Mouse (Mus musculus) stomach, postnatal 0 days (tissue): ENCODE measurements around the gene Fntb. TPM values are rescaled to one million over a fixed set of nuclear protein-coding genes. Genes with fewer than 3 reads are reported as not detected.

Experiments used
- ATAC-seq: fragments of 200-750 bp; cut with Nextera tagmentation; 2 replicates; pipeline ENCODE4 v1.8.0; 2017; ENCODE audit not compliant: low FRiP score, low TSS enrichment
- DNase-seq: peaks from one replicate; pipeline ENCODE4 v3.0.0-alpha.2; 2016; ENCODE audit warnings: low spot score
- H3K27ac ChIP-seq: fragments of 300-500 bp; sonication (generic); replicated peaks from 2 replicates; pipeline ENCODE4 v1.5.1; 2014; ENCODE audit warnings: mild to moderate bottlenecking, control low read depth
- H3K27me3 ChIP-seq: fragments of 300-500 bp; sonication (generic); 2 replicates; pipeline ENCODE4 v1.6.1; 2014; ENCODE audit warnings: low read length; ENCODE audit not compliant: control insufficient read depth, insufficient read depth
- H3K36me3 ChIP-seq: fragments of 300-500 bp; sonication (generic); 2 replicates; pipeline ENCODE4 v1.6.1; 2014; ENCODE audit warnings: low read length, mixed read lengths; ENCODE audit not compliant: control insufficient read depth, insufficient read depth
- H3K4me1 ChIP-seq: fragments of 300-500 bp; sonication (generic); replicated peaks from 2 replicates; pipeline ENCODE4 v1.6.1; 2014; ENCODE audit warnings: antibody characterized with exemption; ENCODE audit not compliant: control insufficient read depth, insufficient read depth
- H3K4me2 ChIP-seq: fragments of 300-500 bp; sonication (generic); replicated peaks from 2 replicates; pipeline ENCODE4 v1.6.1; 2014; ENCODE audit warnings: low read depth, mild to moderate bottlenecking, control low read depth, moderate library complexity
- H3K4me3 ChIP-seq: fragments of 300-500 bp; sonication (generic); 2 replicates; pipeline ENCODE4 v1.5.1; 2014; ENCODE audit warnings: low read depth, low read length, control low read depth
- H3K9ac ChIP-seq: fragments of 300-500 bp; sonication (generic); 2 replicates; pipeline ENCODE4 v1.6.1; 2014; ENCODE audit warnings: mild to moderate bottlenecking, low read length, control low read depth, mixed read lengths
- H3K9me3 ChIP-seq: fragments of 300-500 bp; sonication (generic); 2 replicates; pipeline ENCODE4 v1.6.1; 2016; ENCODE audit warnings: low read length; ENCODE audit not compliant: control insufficient read depth
- CTCF ChIP-seq: IDR thresholded peaks from 2 replicates; pipeline ENCODE4 v1.5.1; 2016; ENCODE audit warnings: antibody characterized with exemption, low read depth, mild to moderate bottlenecking, moderate library complexity
- EP300 ChIP-seq: optimal IDR thresholded peaks from 2 replicates; pipeline ENCODE3; 2016; ENCODE audit warnings: antibody characterized with exemption
- WGBS: fragments of 180-500 bp; shearing (Covaris S2); extraction: QIAGEN DNeasy Blood & Tissue Kit; methylation state at CpG from one replicate; pipeline ENCODE4 v1.1.7; 2014; 5-methylcytosine and 5-hydroxymethylcytosine counted together
- polyA plus RNA-seq: library from polyadenylated mRNA; unstranded; fragments of >200 nt; fragmentation: Nextera tagmentation; extraction: Ambion mirVana; gene quantifications from 2 replicates; pipeline ENCODE4 v1.2.1, GENCODE M21; 2015

Gene Fntb
- polyA plus RNA-seq, 1 experiment from 2014 or later = 22.4 TPM

GRCm38 (mm10) chr12:76818908-76819307 is 53.5 kb downstream of the Fntb start:
- Histone ChIP-seq H3K4me3 (no peak overlapping the region), H3K9me3 (no peaks in the 10 kb centered on the region), H3K4me2 (no peak overlapping the region), H3K36me3 (no peaks in the 10 kb centered on the region), H3K27ac (peak overlapping the region; percentile 84; the same call in 1 of the 2 replicates), H3K4me1 (peaks cover 9% of the 10 kb centered on the region; the same call in 1 of the 2 replicates), H3K27me3 (no peaks in the 10 kb centered on the region), H3K9ac (no peak overlapping the region)
- DNase-seq (no peak), ATAC-seq (no peak)
- 70% methylated on average over 9 of the region's 9 CpGs for WGBS
- TF ChIP-seq EP300 = no peak
- no peak for TF ChIP-seq CTCF

GRCm38 (mm10) chr12:76819816-76820215 is 54.4 kb downstream of the Fntb start:
- Histone ChIP-seq H3K4me1 (peaks cover 9% of the 10 kb centered on the region; the same call in 1 of the 2 replicates), H3K4me2 (no peak overlapping the region)

GRCm38 (mm10) chr12:76820615-76821014 is 55.2 kb downstream of the Fntb start:
- Histone ChIP-seq H3K9me3 (no peaks in the 10 kb centered on the region), H3K27ac (no peak overlapping the region; the same call in 1 of the 2 replicates), H3K36me3 (no peaks in the 10 kb centered on the region), H3K4me3 (0 out of 2 replicates have a peak overlapping the region, but pooled peaks have one; percentile 71), H3K9ac (no peak overlapping the region), H3K27me3 (no peaks in the 10 kb centered on the region), H3K4me2 (peak overlapping the region; percentile 20; the same call in 1 of the 2 replicates), H3K4me1 (peaks cover 9% of the 10 kb centered on the region; the same call in 1 of the 2 replicates)
- TF ChIP-seq EP300 = no peak
- TF ChIP-seq CTCF = no peak
- DNase-seq = no peak
- WGBS = 44% methylated on average over 4 of the region's 4 CpGs
- ATAC-seq = no peak

More at GRCm38 (mm10) chr12:76819816-76820215, 54.4 kb downstream of the Fntb start:
- ATAC-seq (no peak), DNase-seq (no peak)
- 46% methylated on average over 6 of the region's 6 CpGs for WGBS
- no peak overlapping the region for H3K9ac ChIP-seq
- no peaks in the 10 kb centered on the region for H3K9me3 ChIP-seq
- H3K36me3 ChIP-seq = no peaks in the 10 kb centered on the region
- H3K27me3 ChIP-seq = no peaks in the 10 kb centered on the region
- H3K4me3 ChIP-seq = no peak overlapping the region
- TF ChIP-seq CTCF (no peak), EP300 (no peak)
- no peak overlapping the region; the same call in 1 of the 2 replicates for H3K27ac ChIP-seq

GRCm38 (mm10) chr12:76822002-76822650 is 56.7 kb downstream of the Fntb start:
- peak overlapping the region; percentile 71 for H3K4me3 ChIP-seq
- H3K9me3 ChIP-seq = no peaks in the 10 kb centered on the region
- no peaks in the 10 kb centered on the region for H3K36me3 ChIP-seq
- peak overlapping the region; percentile 95 for H3K4me2 ChIP-seq
- H3K27me3 ChIP-seq = no peaks in the 10 kb centered on the region
- peak; percentile 36 for ATAC-seq
- WGBS = under 1% methylated on average over 45 of the region's 66 CpGs
- DNase-seq = peak; percentile 60
- peak overlapping the region; percentile 71 for H3K27ac ChIP-seq
- TF ChIP-seq EP300 (no peak), CTCF (peak; percentile 23)
- peaks cover 9% of the 10 kb centered on the region; the same call in 1 of the 2 replicates for H3K4me1 ChIP-seq
- peak overlapping the region; percentile 79 for H3K9ac ChIP-seq

GRCm38 (mm10) chr12:76822651-76823041 is 57.3 kb downstream of the Fntb start, which contains the start of gene Rab15:
TSS of gene Rab15 (minus strand) at chr12:76822908.
- Histone ChIP-seq H3K9ac (peak within 1 kb of the TSS; percentile 79), H3K4me3 (peak within 1 kb of the TSS; percentile 71), H3K36me3 (no peaks in the 10 kb centered on the region), H3K27ac (peak within 1 kb of the TSS; percentile 71), H3K4me2 (peak within 1 kb of the TSS; percentile 95), H3K4me1 (peaks cover 9% of the 10 kb centered on the region; the same call in 1 of the 2 replicates), H3K27me3 (no peaks in the 10 kb centered on the region), H3K9me3 (no peaks in the 10 kb centered on the region)
- peak; percentile 38 for DNase-seq
- no peak for TF ChIP-seq CTCF
- no peak for TF ChIP-seq EP300
- ATAC-seq = 0 out of 2 replicates have a peak, but pooled peaks have one; percentile 1
- WGBS = 3% methylated on average over 16 of the region's 17 CpGs

- Histone ChIP-seq H3K36me3 (no peaks in the 10 kb centered on the region), H3K27ac (no peak overlapping the region), H3K4me3 (no peak overlapping the region), H3K4me2 (no peak overlapping the region), H3K27me3 (no peaks in the 10 kb centered on the region), H3K9me3 (no peaks in the 10 kb centered on the region), H3K4me1 (peaks cover 6% of the 10 kb centered on the region; the same call in 1 of the 2 replicates), H3K9ac (no peak overlapping the region)
- no peak for ATAC-seq
- TF ChIP-seq CTCF (no peak), EP300 (no peak)
- WGBS = 65% methylated on average over 4 of the region's 4 CpGs
- DNase-seq = no peak
These were observed 59.9 kb downstream of the Fntb start for GRCm38 (mm10) chr12:76825283-76825682.
